Mouse (Mus musculus) gastrocnemius, postnatal 25 days (tissue): ENCODE results near the gene Dlat. TPM values are rescaled to one million over a fixed set of nuclear protein-coding genes. Genes with fewer than 3 reads are reported as not detected.

Experiments used
- DNase-seq: peaks from one replicate; pipeline ENCODE4 v3.0.0; 2022
- long read RNA-seq, 2 experiments: library from polyadenylated mRNA; stranded (forward); transcript quantifications; one replicate each; pipeline ENCODE4 v2.0.0; 2021
- total RNA-seq, 2 experiments: library from RNA; stranded (reverse); gene quantifications; 1 replicate in 1 of 2; 2 replicates in 1 of 2; pipeline ENCODE4 v1.2.3; 2021

Gene Dlat
- 100 to 1,000 TPM; 228 to 279 TPM for total RNA-seq
- long read RNA-seq, experiment 1, full-length matches to known transcripts, result 335 of 367 reads
- long read RNA-seq, experiment 1, partial matches to known transcripts, result 6 of 367 reads
- long read RNA-seq, experiment 1, other reads (novel, unspliced or antisense), result 26 of 367 reads
- long read RNA-seq, experiment 2, full-length matches to known transcripts, result 519 of 552 reads
- long read RNA-seq, experiment 2, partial matches to known transcripts, result 9 of 552 reads
- long read RNA-seq, experiment 2, other reads (novel, unspliced or antisense), result 24 of 552 reads

- peak; percentile 90 for DNase-seq
Observed at GRCm38 (mm10) chr9:50659392-50660217, at the start of gene Dlat. Gene Dlat (minus strand): TSS chr9:50659780.

- DNase-seq, result no peak
Observed at GRCm38 (mm10) chr9:50709108-50709507, 49.5 kb upstream of the Dlat start.

GRCm38 (mm10) chr9:50704907-50705306 is 45.3 kb upstream of the Dlat start:
- DNase-seq, result no peak

GRCm38 (mm10) chr9:50700921-50701691 is 41.5 kb upstream of the Dlat start:
- peak; percentile 32 for DNase-seq

GRCm38 (mm10) chr9:50698418-50699409 is 39.1 kb upstream of the Dlat start:
- peak; percentile 54 for DNase-seq

- DNase-seq, result peak; percentile 78
Observed at GRCm38 (mm10) chr9:50697706-50698041, 38.1 kb upstream of the Dlat start.

- DNase-seq, result no peak
Observed at GRCm38 (mm10) chr9:50696851-50697705, 37.5 kb upstream of the Dlat start.

GRCm38 (mm10) chr9:50695153-50695552 is 35.6 kb upstream of the Dlat start:
- no peak for DNase-seq

- DNase-seq, result peak; percentile 11
Observed at GRCm38 (mm10) chr9:50693631-50694030, 34.1 kb upstream of the Dlat start.

- DNase-seq, result no peak
Observed at GRCm38 (mm10) chr9:50692626-50693580, 33.3 kb upstream of the Dlat start.

- no peak for DNase-seq
Observed at GRCm38 (mm10) chr9:50686866-50687652, 27.5 kb upstream of the Dlat start.

GRCm38 (mm10) chr9:50681727-50682126 is 22.1 kb upstream of the Dlat start:
- no peak for DNase-seq

- no peak for DNase-seq
Observed at GRCm38 (mm10) chr9:50679406-50679805, 19.8 kb upstream of the Dlat start.

GRCm38 (mm10) chr9:50674771-50675170 is 15.2 kb upstream of the Dlat start:
- no peak for DNase-seq

- DNase-seq, result peak; percentile 19
Observed at GRCm38 (mm10) chr9:50670690-50671089, 11.1 kb upstream of the Dlat start.

GRCm38 (mm10) chr9:50667579-50668498 is 8.3 kb upstream of the Dlat start:
- DNase-seq, result no peak

GRCm38 (mm10) chr9:50666442-50666841 is 6.9 kb upstream of the Dlat start:
- DNase-seq, result no peak
